Mouse (Mus musculus): ENCODE measurements around the gene Htr1f. TPM values are rescaled to one million over a fixed set of nuclear protein-coding genes. Genes with fewer than 3 reads are reported as not detected.

Gene Htr1f
- polyA plus RNA-seq, 1 experiment = 0.10 TPM

DNA sequence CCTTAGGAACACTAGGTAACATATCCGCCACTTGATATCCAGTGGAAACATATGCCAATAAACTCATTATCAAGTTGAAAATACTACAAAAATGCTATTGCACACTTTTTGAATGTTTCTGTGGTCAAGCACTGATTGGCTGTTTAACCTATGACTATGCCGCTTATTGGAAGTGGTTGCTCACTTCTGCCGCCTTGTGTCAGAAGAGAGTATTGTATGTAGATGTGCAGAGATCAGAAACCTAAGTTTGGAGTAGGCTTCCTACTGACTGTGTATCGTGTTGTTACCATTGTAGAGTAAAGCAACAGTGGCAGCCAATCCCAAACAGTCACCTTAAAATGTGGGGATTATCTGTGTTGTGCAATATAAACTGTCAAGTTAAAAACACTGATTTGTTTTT lies 144.0 kb downstream of the Htr1f start:
- Histone ChIP-seq H3K36me3 (ENCODE audit: control insufficient read depth, insufficient read depth, low read length) (no peaks in the 10 kb centered on the region), H3K27me3 (ENCODE audit: control insufficient read depth, insufficient read depth, low read length) (no peaks in the 10 kb centered on the region), H3K27ac (ENCODE audit: control insufficient read depth, insufficient read depth, low read depth, low read length) (no peak overlapping the region), H3K4me1 (ENCODE audit: control insufficient read depth, insufficient read depth, low read length) (no peaks in the 10 kb centered on the region), H3K4me3 (ENCODE audit: control insufficient read depth, low read depth, low read length) (no peak overlapping the region)
- no peak for TF ChIP-seq POLR2A (IDR thresholded peaks at IDR 0.05; ENCODE audit: control insufficient read depth, low read depth, low read length)
- TF ChIP-seq CTCF (IDR thresholded peaks at IDR 0.05; ENCODE audit: control insufficient read depth, insufficient read depth, insufficient replicate concordance, low read depth, low read length) = no peak

- Histone ChIP-seq H3K27me3 (ENCODE audit: control insufficient read depth, insufficient read depth, low read length) (no peaks in the 10 kb centered on the region), H3K4me3 (ENCODE audit: control insufficient read depth, low read depth, low read length) (no peak overlapping the region), H3K27ac (ENCODE audit: control insufficient read depth, insufficient read depth, low read depth, low read length) (no peak overlapping the region), H3K36me3 (ENCODE audit: control insufficient read depth, insufficient read depth, low read length) (no peaks in the 10 kb centered on the region), H3K4me1 (ENCODE audit: control insufficient read depth, insufficient read depth, low read length) (no peaks in the 10 kb centered on the region)
- TF ChIP-seq CTCF (IDR thresholded peaks at IDR 0.05; ENCODE audit: control insufficient read depth, insufficient read depth, insufficient replicate concordance, low read depth, low read length) (no peak), POLR2A (IDR thresholded peaks at IDR 0.05; ENCODE audit: control insufficient read depth, low read depth, low read length) (no peak)
Observed at GRCm38 (mm10) chr16:64941646-64942195, 163.9 kb downstream of the Htr1f start.

DNA sequence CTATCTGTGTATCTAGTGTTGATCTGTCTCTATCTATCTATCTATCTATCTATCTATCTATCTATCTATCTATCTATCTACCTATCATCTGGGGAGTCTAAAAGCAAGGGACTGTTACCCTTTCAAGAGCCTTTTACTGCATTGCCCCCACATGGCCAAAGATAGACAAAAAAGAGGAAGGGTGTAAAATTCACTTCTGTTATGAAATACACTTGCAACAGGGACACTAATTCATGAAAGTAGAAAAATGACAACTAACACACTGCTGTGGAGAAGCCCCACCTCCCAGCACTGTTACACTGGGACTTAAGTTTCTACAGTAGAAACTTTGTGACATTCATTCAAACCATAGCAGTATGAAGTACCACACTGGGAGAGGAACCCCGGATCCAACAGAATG lies 170.9 kb downstream of the Htr1f start:
- Histone ChIP-seq H3K27me3 (ENCODE audit: control insufficient read depth, insufficient read depth, low read length) (no peaks in the 10 kb centered on the region), H3K4me1 (ENCODE audit: control insufficient read depth, insufficient read depth, low read length) (no peaks in the 10 kb centered on the region), H3K27ac (ENCODE audit: control insufficient read depth, insufficient read depth, low read depth, low read length) (no peak overlapping the region), H3K4me3 (ENCODE audit: control insufficient read depth, low read depth, low read length) (no peak overlapping the region), H3K36me3 (ENCODE audit: control insufficient read depth, insufficient read depth, low read length) (no peaks in the 10 kb centered on the region)
- TF ChIP-seq CTCF (IDR thresholded peaks at IDR 0.05; ENCODE audit: control insufficient read depth, insufficient read depth, insufficient replicate concordance, low read depth, low read length) = no peak
- TF ChIP-seq POLR2A (IDR thresholded peaks at IDR 0.05; ENCODE audit: control insufficient read depth, low read depth, low read length) = no peak

- no peak overlapping the region for H3K27ac ChIP-seq (ENCODE audit: control insufficient read depth, insufficient read depth, low read depth, low read length)
Observed at GRCm38 (mm10) chr16:64934011-64934410, 171.6 kb downstream of the Htr1f start.

GRCm38 (mm10) chr16:64923500-64923899 lies 182.2 kb downstream of the Htr1f start:
- Histone ChIP-seq H3K27me3 (ENCODE audit: control insufficient read depth, insufficient read depth, low read length) (no peaks in the 10 kb centered on the region), H3K27ac (ENCODE audit: control insufficient read depth, insufficient read depth, low read depth, low read length) (no peak overlapping the region), H3K36me3 (ENCODE audit: control insufficient read depth, insufficient read depth, low read length) (no peaks in the 10 kb centered on the region), H3K4me3 (ENCODE audit: control insufficient read depth, low read depth, low read length) (no peak overlapping the region), H3K4me1 (ENCODE audit: control insufficient read depth, insufficient read depth, low read length) (peaks cover 2% of the 10 kb centered on the region)
- TF ChIP-seq CTCF (IDR thresholded peaks at IDR 0.05; ENCODE audit: control insufficient read depth, insufficient read depth, insufficient replicate concordance, low read depth, low read length) = no peak
- no peak for TF ChIP-seq POLR2A (IDR thresholded peaks at IDR 0.05; ENCODE audit: control insufficient read depth, low read depth, low read length)

More at GRCm38 (mm10) chr16:64934011-64934410, 171.6 kb downstream of the Htr1f start:
- Histone ChIP-seq H3K4me1 (ENCODE audit: control insufficient read depth, insufficient read depth, low read length) (no peaks in the 10 kb centered on the region), H3K4me3 (ENCODE audit: control insufficient read depth, low read depth, low read length) (no peak overlapping the region), H3K27me3 (ENCODE audit: control insufficient read depth, insufficient read depth, low read length) (no peaks in the 10 kb centered on the region), H3K36me3 (ENCODE audit: control insufficient read depth, insufficient read depth, low read length) (no peaks in the 10 kb centered on the region)
- TF ChIP-seq POLR2A (IDR thresholded peaks at IDR 0.05; ENCODE audit: control insufficient read depth, low read depth, low read length) (no peak), CTCF (IDR thresholded peaks at IDR 0.05; ENCODE audit: control insufficient read depth, insufficient read depth, insufficient replicate concordance, low read depth, low read length) (no peak)

DNA sequence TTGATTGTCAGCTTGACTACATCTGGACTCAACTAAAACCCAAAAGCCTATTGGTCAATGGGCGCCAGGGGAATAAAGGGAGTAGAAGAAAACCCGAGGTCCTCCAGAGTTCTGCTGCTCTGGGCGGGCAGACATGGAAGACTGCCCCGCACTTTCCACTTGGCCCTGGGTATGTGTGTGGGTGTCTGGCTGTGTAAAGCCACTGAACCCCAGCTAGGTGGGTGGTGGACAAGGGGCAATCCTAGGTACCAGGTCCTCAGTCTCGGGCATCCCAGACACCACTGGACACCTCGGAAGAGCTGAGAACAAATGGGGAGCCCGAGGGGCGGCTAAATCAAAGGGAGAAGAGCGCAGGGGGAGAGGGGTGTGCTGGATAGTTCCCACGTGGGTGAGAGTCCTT lies 196.9 kb downstream of the Htr1f start:
- Histone ChIP-seq H3K27ac (ENCODE audit: control insufficient read depth, insufficient read depth, low read depth, low read length) (no peak overlapping the region), H3K27me3 (ENCODE audit: control insufficient read depth, insufficient read depth, low read length) (no peaks in the 10 kb centered on the region), H3K4me3 (ENCODE audit: control insufficient read depth, low read depth, low read length) (no peak overlapping the region), H3K36me3 (ENCODE audit: control insufficient read depth, insufficient read depth, low read length) (no peaks in the 10 kb centered on the region), H3K4me1 (ENCODE audit: control insufficient read depth, insufficient read depth, low read length) (no peaks in the 10 kb centered on the region; the same call in 1 of the 2 replicates)
- TF ChIP-seq CTCF (IDR thresholded peaks at IDR 0.05; ENCODE audit: control insufficient read depth, insufficient read depth, insufficient replicate concordance, low read depth, low read length) = no peak
- no peak for TF ChIP-seq POLR2A (IDR thresholded peaks at IDR 0.05; ENCODE audit: control insufficient read depth, low read depth, low read length)

DNA sequence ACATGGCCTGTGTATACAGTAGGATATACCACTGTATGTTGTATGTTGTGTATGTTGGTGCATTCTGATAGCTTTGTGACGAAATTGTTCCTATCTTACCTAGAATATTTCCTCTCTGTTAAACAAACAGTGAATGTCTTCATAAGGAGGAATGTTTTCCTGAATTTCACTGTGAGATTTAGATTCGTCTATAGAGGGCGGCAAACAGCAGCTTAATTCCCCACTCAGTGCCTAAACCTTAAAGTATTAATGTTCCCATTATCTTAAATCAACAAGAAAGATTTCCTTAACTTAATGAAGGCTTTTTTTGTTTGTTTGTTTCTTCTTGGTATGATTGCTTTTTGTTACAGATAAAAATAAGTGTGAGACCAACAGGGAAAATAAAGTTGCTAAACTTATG lies 198.5 kb downstream of the Htr1f start:
- no peaks in the 10 kb centered on the region for H3K36me3 ChIP-seq (ENCODE audit: control insufficient read depth, insufficient read depth, low read length)
- H3K27me3 ChIP-seq (ENCODE audit: control insufficient read depth, insufficient read depth, low read length) = no peaks in the 10 kb centered on the region
- H3K4me1 ChIP-seq (ENCODE audit: control insufficient read depth, insufficient read depth, low read length) = no peaks in the 10 kb centered on the region; the same call in 1 of the 2 replicates
- no peak overlapping the region for H3K27ac ChIP-seq (ENCODE audit: control insufficient read depth, insufficient read depth, low read depth, low read length)
- TF ChIP-seq POLR2A (IDR thresholded peaks at IDR 0.05; ENCODE audit: control insufficient read depth, low read depth, low read length) (no peak), CTCF (IDR thresholded peaks at IDR 0.05; ENCODE audit: control insufficient read depth, insufficient read depth, insufficient replicate concordance, low read depth, low read length) (no peak)
- H3K4me3 ChIP-seq (ENCODE audit: control insufficient read depth, low read depth, low read length) = no peak overlapping the region
